Mouse (Mus musculus) bone marrow macrophage, adult 2 months (primary cell): ENCODE results near the gene Txnrd3. TPM values are rescaled to one million over a fixed set of nuclear protein-coding genes. Genes with fewer than 3 reads are reported as not detected.

ENCODE experiments used
- H3K27ac ChIP-seq: 2 replicates; pipeline ENCODE4 v1.5.1; 2012; ENCODE audit warnings: low read depth, low read length; ENCODE audit not compliant: insufficient read depth
- H3K4me1 ChIP-seq: 2 replicates; pipeline ENCODE4 v1.6.1; 2012; ENCODE audit warnings: low read length; ENCODE audit not compliant: control insufficient read depth, insufficient read depth
- H3K4me3 ChIP-seq: 2 replicates; pipeline ENCODE4 v1.5.1; 2012; ENCODE audit warnings: mild to moderate bottlenecking, low read length, moderate library complexity; ENCODE audit not compliant: insufficient read depth
- CTCF ChIP-seq: IDR thresholded peaks from 2 replicates; pipeline ENCODE4 v1.5.1; 2012; ENCODE audit warnings: low read depth, mild to moderate bottlenecking, low read length, moderate library complexity
- POLR2A ChIP-seq: IDR thresholded peaks from 2 replicates; pipeline ENCODE4 v1.6.1; 2012; ENCODE audit warnings: mild to moderate bottlenecking, low read depth, low read length, borderline replicate concordance
- polyA plus RNA-seq: library from polyadenylated mRNA; stranded (reverse); fragments of >200 nt; gene quantifications from 2 replicates; pipeline ENCODE4 v1.2.4, GENCODE M21; 2012; ENCODE audit not compliant: missing spikeins, insufficient read depth, insufficient read length

The Txnrd3 gene
- 2.1 TPM in 2 replicates for polyA plus RNA-seq

- Histone ChIP-seq H3K4me1 (peaks cover 11% of the 10 kb centered on the region), H3K27ac (peak within 1 kb of the TSS; percentile 61), H3K4me3 (peak within 1 kb of the TSS; percentile 74)
- TF ChIP-seq CTCF (no peak), POLR2A (no peak)
Measured at GRCm38 (mm10) chr6:89643798-89644270, at the start of gene Txnrd3. Txnrd3 (plus strand) TSS chr6:89643988.

GRCm38 (mm10) chr6:89595018-89595776 is 48.6 kb upstream of the Txnrd3 start, which contains the start of gene Chchd6:
Chchd6 (minus strand) TSS chr6:89595652.
- H3K4me1 ChIP-seq: peaks cover 5% of the 10 kb centered on the region
- TF ChIP-seq CTCF: no peak
- no peak for TF ChIP-seq POLR2A
- peak within 1 kb of the TSS; percentile 81 for H3K4me3 ChIP-seq
- H3K27ac ChIP-seq: no peak within 1 kb of the TSS

- H3K4me1 ChIP-seq: peaks cover 5% of the 10 kb centered on the region
- peak overlapping the region; percentile 81 for H3K4me3 ChIP-seq
- no peak overlapping the region for H3K27ac ChIP-seq
- TF ChIP-seq POLR2A (no peak), CTCF (no peak)
Measured at GRCm38 (mm10) chr6:89595777-89596146, 48.0 kb upstream of the Txnrd3 start.

- Histone ChIP-seq H3K4me1 (peaks cover 5% of the 10 kb centered on the region), H3K27ac (no peak overlapping the region), H3K4me3 (no peak overlapping the region)
- TF ChIP-seq POLR2A (no peak), CTCF (no peak)
Measured at GRCm38 (mm10) chr6:89596510-89596909, 47.3 kb upstream of the Txnrd3 start.

GRCm38 (mm10) chr6:89606096-89606495 is 37.7 kb upstream of the Txnrd3 start:
- Histone ChIP-seq H3K4me1 (0 out of 2 replicates have a peak, but pooled peaks cover 2% of the 10 kb centered on the region), H3K4me3 (no peak overlapping the region), H3K27ac (no peak overlapping the region)
- no peak for TF ChIP-seq CTCF
- no peak for TF ChIP-seq POLR2A

GRCm38 (mm10) chr6:89607999-89608398 is 35.8 kb upstream of the Txnrd3 start:
- TF ChIP-seq CTCF: peak; percentile 66
- no peak for TF ChIP-seq POLR2A
- Histone ChIP-seq H3K4me1 (peaks cover 2% of the 10 kb centered on the region; the same call in 1 of the 2 replicates), H3K27ac (no peak overlapping the region), H3K4me3 (no peak overlapping the region)

GRCm38 (mm10) chr6:89613336-89614106 is 30.3 kb upstream of the Txnrd3 start:
- Histone ChIP-seq H3K4me1 (peaks cover 3% of the 10 kb centered on the region), H3K4me3 (no peak overlapping the region), H3K27ac (no peak overlapping the region)
- no peak for TF ChIP-seq POLR2A
- TF ChIP-seq CTCF: no peak

- peaks cover 3% of the 10 kb centered on the region for H3K4me1 ChIP-seq
- no peak overlapping the region for H3K27ac ChIP-seq
- TF ChIP-seq CTCF (no peak), POLR2A (no peak)
- no peak overlapping the region for H3K4me3 ChIP-seq
Measured at GRCm38 (mm10) chr6:89614107-89614471, 29.7 kb upstream of the Txnrd3 start.

- no peak for TF ChIP-seq POLR2A
- TF ChIP-seq CTCF: no peak
- Histone ChIP-seq H3K4me1 (peaks cover 3% of the 10 kb centered on the region), H3K27ac (no peak overlapping the region), H3K4me3 (no peak overlapping the region)
Measured at GRCm38 (mm10) chr6:89614596-89615372, 29.0 kb upstream of the Txnrd3 start.
